Mouse (Mus musculus) adrenal gland, adult 2 months (tissue): ENCODE measurements around the gene Jag1. TPM values are rescaled to one million over a fixed set of nuclear protein-coding genes. Genes with fewer than 3 reads are reported as not detected.

Experiments
- DNase-seq: peaks from one replicate; pipeline ENCODE4 v3.0.0; 2021
- polyA plus RNA-seq: library from polyadenylated mRNA; depleted of rRNA; stranded (reverse); fragments of >200 nt; gene quantifications from 2 replicates; pipeline ENCODE4 v1.2.3, GENCODE M21; 2012; rRNA removed
- total RNA-seq, 2 experiments: library from RNA; stranded (reverse); gene quantifications; 2 replicates each; pipeline ENCODE4 v1.2.3; 2021

Jag1 gene
- total and polyA plus RNA-seq, 3 experiments = 3.6 to 12.3 (median 9.7) TPM

DNA sequence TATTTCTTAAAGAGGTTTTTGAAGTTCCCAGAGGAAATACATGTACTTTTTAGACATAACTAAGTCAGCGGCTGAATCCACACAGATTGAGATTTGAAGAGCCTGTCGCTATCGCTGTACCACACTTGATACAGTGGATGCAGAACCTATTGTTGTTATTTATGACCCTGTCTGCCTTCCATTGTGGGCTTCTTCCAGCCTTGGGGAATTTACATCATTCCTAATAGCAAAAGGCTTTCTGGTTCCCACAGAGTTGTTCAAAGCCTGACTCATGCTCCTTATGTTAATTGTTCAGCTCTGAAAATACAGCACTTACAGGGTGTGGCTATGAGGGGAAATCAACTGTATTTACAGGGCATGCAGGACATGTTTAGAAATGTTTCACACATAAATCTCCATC is 51.9 kb downstream of the Jag1 start:
- DNase-seq = no peak

DNA sequence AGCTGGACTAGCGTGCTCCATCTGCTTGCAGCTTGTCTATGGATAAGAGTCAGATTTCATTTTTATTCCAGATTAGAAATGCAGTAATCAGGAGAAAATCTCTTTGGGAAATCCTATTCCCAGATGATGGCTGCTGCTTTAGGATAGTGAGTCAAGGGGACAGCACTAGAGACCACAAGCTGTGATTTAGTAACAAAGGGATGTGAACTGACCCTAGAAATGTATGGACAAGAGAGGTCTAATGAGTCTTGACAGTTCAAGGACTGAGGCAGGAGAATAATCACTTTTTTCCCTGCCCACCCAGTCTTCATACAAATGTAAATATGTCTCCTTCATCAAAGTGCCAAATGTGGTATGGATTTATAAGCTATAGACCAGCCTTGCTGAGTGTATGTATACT is 52.6 kb downstream of the Jag1 start:
- no peak for DNase-seq

DNA sequence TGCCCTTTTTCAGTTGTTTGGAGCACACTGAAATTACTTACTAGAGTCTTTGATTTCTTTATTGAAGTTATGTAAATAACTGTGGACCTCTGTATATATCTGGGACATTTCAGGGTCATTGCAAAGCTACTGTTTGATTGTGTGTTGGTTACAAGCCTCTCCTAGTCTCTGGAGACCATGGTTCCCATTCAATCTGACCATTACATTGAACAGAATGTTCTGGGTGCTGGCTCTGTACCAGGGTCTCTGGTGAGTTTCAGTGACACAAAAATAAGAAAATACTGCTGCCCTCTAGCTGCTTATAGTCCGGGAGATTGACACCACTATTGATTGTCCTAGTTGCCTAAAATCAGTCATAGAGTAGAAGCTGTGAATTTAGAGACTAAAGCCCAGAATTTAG is 66.5 kb downstream of the Jag1 start:
- DNase-seq = no peak

DNA sequence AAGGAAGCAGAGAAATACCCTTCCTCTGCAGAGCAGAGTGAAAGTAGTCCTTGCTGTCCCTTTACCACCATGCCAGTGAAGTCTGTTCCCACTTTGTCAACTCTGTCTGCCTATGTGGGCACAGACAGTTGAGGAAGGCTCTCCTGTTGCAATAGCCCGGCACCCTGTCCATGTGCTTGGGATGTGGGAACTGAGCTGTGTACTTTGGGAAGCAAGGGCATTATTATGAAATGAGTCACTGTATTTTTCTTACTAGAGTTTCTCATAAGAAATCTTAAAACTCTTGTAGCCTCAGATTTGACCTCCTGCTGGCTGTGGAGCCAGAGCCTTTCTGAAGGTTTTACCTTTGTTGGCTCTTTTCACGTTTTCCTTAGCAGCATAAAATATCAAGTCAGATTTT is 67.1 kb downstream of the Jag1 start:
- no peak for DNase-seq

DNA sequence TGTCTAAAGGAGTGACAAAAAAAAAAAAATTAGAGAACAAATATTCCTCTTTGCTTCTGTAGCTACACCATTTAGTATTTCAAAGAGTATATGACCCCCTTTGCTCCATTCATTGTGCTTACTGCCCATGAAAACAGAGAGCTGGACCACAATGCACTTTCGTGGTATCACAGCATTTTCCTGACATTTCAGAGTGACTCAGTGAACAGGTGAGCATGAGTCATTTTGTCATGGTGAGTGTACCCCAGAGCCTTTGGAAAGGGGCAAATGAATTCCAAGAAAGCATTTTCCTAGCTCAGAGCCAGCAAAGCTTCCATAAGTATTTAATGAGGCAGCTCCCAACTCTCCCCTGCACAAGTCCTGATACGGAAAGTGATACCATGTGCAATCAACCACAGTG is 72.3 kb downstream of the Jag1 start:
- DNase-seq = no peak

Other genes starting within 250 kb of the Jag1 start
- gene AL731706.2, start 231.0 kb downstream of the Jag1 start, total RNA-seq = 10 to 100 TPM in 1 of 2 experiments, 1 to 10 TPM in 1; 3.4 to 18.3 TPM
- not detected in 2 replicates for gene AL731706.2, start 231.0 kb downstream of the Jag1 start, polyA plus RNA-seq
- gene Slx4ip, start 225.4 kb downstream of the Jag1 start, total RNA-seq = 1 to 10 TPM; 4.6 to 6.6 TPM
- gene Slx4ip, start 225.4 kb downstream of the Jag1 start, polyA plus RNA-seq = 0.08 and 0.40 TPM in 2 replicates
- gene AL731706.1, start 225.3 kb downstream of the Jag1 start, total RNA-seq = 10 to 100 TPM; 12.4 to 16.2 TPM
- gene AL731706.1, start 225.3 kb downstream of the Jag1 start, polyA plus RNA-seq = 0.15 and 0.55 TPM in 2 replicates
- gene Mkks, start 225.3 kb downstream of the Jag1 start, total RNA-seq = 10 to 100 TPM; 20.8 to 27.2 TPM
- 1.4 and 1.9 TPM in 2 replicates for gene Mkks, start 225.3 kb downstream of the Jag1 start, polyA plus RNA-seq